Mouse (Mus musculus) stomach, embryonic 16.5 days (tissue): ENCODE results near the gene Lca5l. TPM values are rescaled to one million over a fixed set of nuclear protein-coding genes. Genes with fewer than 3 reads are reported as not detected.

ENCODE experiments used
- ATAC-seq: fragments of 200-750 bp; cut with Nextera tagmentation; 2 replicates; pipeline ENCODE4 v1.8.0; 2017; ENCODE audit warnings: moderate number of reproducible peaks, moderate TSS enrichment; ENCODE audit not compliant: insufficient read depth, low FRiP score
- H3K27ac ChIP-seq: fragments of 300-500 bp; sonication (generic); 2 replicates; pipeline ENCODE4 v1.5.1; 2014; ENCODE audit warnings: low read length
- H3K27me3 ChIP-seq: fragments of 300-500 bp; sonication (generic); 2 replicates; pipeline ENCODE4 v1.6.1; 2014; ENCODE audit warnings: low read length, control low read depth, mixed read lengths; ENCODE audit not compliant: control insufficient read depth, insufficient read depth
- H3K36me3 ChIP-seq: fragments of 300-500 bp; sonication (generic); 2 replicates; pipeline ENCODE4 v1.6.1; 2014; ENCODE audit warnings: low read length; ENCODE audit not compliant: control insufficient read depth, insufficient read depth
- H3K4me1 ChIP-seq: fragments of 300-500 bp; sonication (generic); 2 replicates; pipeline ENCODE4 v1.6.1; 2014; ENCODE audit warnings: low read length, control low read depth, mixed read lengths; ENCODE audit not compliant: control insufficient read depth, insufficient read depth
- H3K4me2 ChIP-seq: fragments of 300-500 bp; sonication (generic); 2 replicates; pipeline ENCODE4 v1.6.1; 2014; ENCODE audit warnings: low read depth, low read length, mixed read lengths
- H3K4me3 ChIP-seq: fragments of 300-500 bp; sonication (generic); replicated peaks from 2 replicates; pipeline ENCODE4 v1.5.1; 2014; ENCODE audit warnings: mild to moderate bottlenecking, low read length
- H3K9ac ChIP-seq: fragments of 300-500 bp; sonication (generic); 2 replicates; pipeline ENCODE4 v1.6.1; 2014; ENCODE audit warnings: low read length
- H3K9me3 ChIP-seq: fragments of 300-500 bp; sonication (generic); replicated peaks from 2 replicates; pipeline ENCODE4 v1.6.1; 2016; ENCODE audit warnings: low read length, control low read depth; ENCODE audit not compliant: control insufficient read depth
- WGBS: fragments of 180-500 bp; shearing (Covaris S2); extraction: QIAGEN DNeasy Blood & Tissue Kit; methylation state at CpG from one replicate; pipeline ENCODE4 v1.1.7; 2014; 5-methylcytosine and 5-hydroxymethylcytosine counted together
- polyA plus RNA-seq: library from polyadenylated mRNA; unstranded; fragments of >200 nt; fragmentation: Nextera tagmentation; extraction: Ambion mirVana; gene quantifications from 2 replicates; pipeline ENCODE4 v1.2.1, GENCODE M21; 2015

Lca5l gene
- polyA plus RNA-seq, 1 experiment from 2014 or later = 0.90 TPM

- H3K4me1 ChIP-seq = no peaks in the 10 kb centered on the region
- H3K4me3 ChIP-seq = no peak overlapping the region
- no peaks in the 10 kb centered on the region for H3K9me3 ChIP-seq
- 79% methylated on average over 3 of the region's 3 CpGs for WGBS
- H3K27ac ChIP-seq = no peak overlapping the region
- H3K9ac ChIP-seq = no peak overlapping the region
- H3K36me3 ChIP-seq = no peaks in the 10 kb centered on the region
- no peak for ATAC-seq
- no peak overlapping the region for H3K4me2 ChIP-seq
- no peaks in the 10 kb centered on the region for H3K27me3 ChIP-seq
Observed at GRCm38 (mm10) chr16:96221959-96222358, 29.9 kb upstream of the Lca5l start.

- no peaks in the 10 kb centered on the region for H3K27me3 ChIP-seq
- no peaks in the 10 kb centered on the region for H3K9me3 ChIP-seq
- H3K4me3 ChIP-seq = no peak overlapping the region
- WGBS = 69% methylated on average over 5 of the region's 5 CpGs
- no peaks in the 10 kb centered on the region for H3K36me3 ChIP-seq
- no peak for ATAC-seq
- no peak overlapping the region for H3K4me2 ChIP-seq
- no peaks in the 10 kb centered on the region for H3K4me1 ChIP-seq
- no peak overlapping the region for H3K27ac ChIP-seq
- H3K9ac ChIP-seq = no peak overlapping the region
Observed at GRCm38 (mm10) chr16:96221491-96221890, 29.4 kb upstream of the Lca5l start.

- WGBS = 94% methylated on average over 4 of the region's 4 CpGs
- no peak for ATAC-seq
- no peaks in the 10 kb centered on the region for H3K4me1 ChIP-seq
- no peaks in the 10 kb centered on the region for H3K27me3 ChIP-seq
- no peaks in the 10 kb centered on the region for H3K36me3 ChIP-seq
- H3K9me3 ChIP-seq = no peaks in the 10 kb centered on the region
- H3K9ac ChIP-seq = no peak overlapping the region
- no peak overlapping the region for H3K27ac ChIP-seq
- H3K4me2 ChIP-seq = no peak overlapping the region
- H3K4me3 ChIP-seq = no peak overlapping the region
Observed at GRCm38 (mm10) chr16:96213027-96213426, 21.0 kb upstream of the Lca5l start.

- Histone ChIP-seq H3K4me3 (no peak overlapping the region), H3K9me3 (no peaks in the 10 kb centered on the region), H3K27me3 (no peaks in the 10 kb centered on the region), H3K4me2 (no peak overlapping the region), H3K27ac (peak overlapping the region; percentile 53), H3K4me1 (0 out of 2 replicates have a peak, but pooled peaks cover 4% of the 10 kb centered on the region), H3K36me3 (no peaks in the 10 kb centered on the region), H3K9ac (no peak overlapping the region)
- peak; percentile 18; the same call in 1 of the 2 replicates for ATAC-seq
- WGBS = 76% methylated on average over 7 of the region's 7 CpGs
Observed at GRCm38 (mm10) chr16:96210856-96211255, 18.8 kb upstream of the Lca5l start.

GRCm38 (mm10) chr16:96209789-96210188 lies 17.7 kb upstream of the Lca5l start:
- Histone ChIP-seq H3K27ac (peak overlapping the region; percentile 53; the same call in 1 of the 2 replicates), H3K9me3 (no peaks in the 10 kb centered on the region), H3K4me1 (0 out of 2 replicates have a peak, but pooled peaks cover 4% of the 10 kb centered on the region), H3K27me3 (no peaks in the 10 kb centered on the region), H3K36me3 (no peaks in the 10 kb centered on the region), H3K4me3 (no peak overlapping the region), H3K9ac (no peak overlapping the region), H3K4me2 (no peak overlapping the region)
- ATAC-seq = no peak
- 87% methylated on average over 10 of the region's 10 CpGs for WGBS

GRCm38 (mm10) chr16:96201485-96202232 lies 9.6 kb upstream of the Lca5l start:
- H3K9me3 ChIP-seq = no peaks in the 10 kb centered on the region
- H3K27me3 ChIP-seq = no peaks in the 10 kb centered on the region
- H3K9ac ChIP-seq = 0 out of 2 replicates have a peak overlapping the region, but pooled peaks have one; percentile 63
- 55% methylated on average over 11 of the region's 11 CpGs for WGBS
- H3K27ac ChIP-seq = peak overlapping the region; percentile 49; the same call in 1 of the 2 replicates
- 0 out of 2 replicates have a peak, but pooled peaks cover 6% of the 10 kb centered on the region for H3K4me1 ChIP-seq
- H3K4me3 ChIP-seq = peak overlapping the region; percentile 36
- ATAC-seq = no peak
- H3K36me3 ChIP-seq = no peaks in the 10 kb centered on the region
- peak overlapping the region; percentile 56 for H3K4me2 ChIP-seq

GRCm38 (mm10) chr16:96200702-96201028 lies 8.6 kb upstream of the Lca5l start:
- Histone ChIP-seq H3K9me3 (no peaks in the 10 kb centered on the region), H3K27me3 (no peaks in the 10 kb centered on the region), H3K27ac (peak overlapping the region; percentile 49), H3K4me2 (peak overlapping the region; percentile 56), H3K4me3 (peak overlapping the region; percentile 36), H3K9ac (peak overlapping the region; percentile 63), H3K4me1 (0 out of 2 replicates have a peak, but pooled peaks cover 3% of the 10 kb centered on the region), H3K36me3 (no peaks in the 10 kb centered on the region)
- no peak for ATAC-seq
- WGBS = 32% methylated on average over 9 of the region's 9 CpGs

GRCm38 (mm10) chr16:96199913-96200701 lies 8.0 kb upstream of the Lca5l start, which contains the start of gene Sh3bgr:
Gene Sh3bgr, plus strand, starts transcription at chr16:96200450.
- Histone ChIP-seq H3K9me3 (0 out of 2 replicates have a peak, but pooled peaks cover 1% of the 10 kb centered on the region), H3K27ac (peak within 1 kb of the TSS; percentile 49), H3K9ac (peak within 1 kb of the TSS; percentile 63), H3K4me1 (0 out of 2 replicates have a peak, but pooled peaks cover 3% of the 10 kb centered on the region), H3K4me3 (peak within 1 kb of the TSS; percentile 36), H3K4me2 (peak within 1 kb of the TSS; percentile 56), H3K36me3 (no peaks in the 10 kb centered on the region), H3K27me3 (no peaks in the 10 kb centered on the region)
- WGBS = 6% methylated on average over 20 of the region's 20 CpGs
- ATAC-seq = peak; percentile 93

- no peak overlapping the region for H3K27ac ChIP-seq
- no peak overlapping the region for H3K4me2 ChIP-seq
- no peaks in the 10 kb centered on the region for H3K27me3 ChIP-seq
- H3K9ac ChIP-seq = no peak overlapping the region
- peaks cover 5% of the 10 kb centered on the region; the same call in 1 of the 2 replicates for H3K4me1 ChIP-seq
- H3K4me3 ChIP-seq = no peak overlapping the region
- peaks cover 4% of the 10 kb centered on the region; the same call in 1 of the 2 replicates for H3K9me3 ChIP-seq
- H3K36me3 ChIP-seq = no peaks in the 10 kb centered on the region
- 83% methylated on average over 5 of the region's 5 CpGs for WGBS
- ATAC-seq = no peak
Observed at GRCm38 (mm10) chr16:96187619-96188018, 4.5 kb downstream of the Lca5l start.
